Mouse (Mus musculus) limb, embryonic 11.5 days (tissue): ENCODE results near the gene Smyd1. TPM values are rescaled to one million over a fixed set of nuclear protein-coding genes. Genes with fewer than 3 reads are reported as not detected.

Experiments used
- ATAC-seq: fragments of 200-750 bp; cut with Nextera tagmentation; 2 replicates; pipeline ENCODE4 v1.8.0; 2017; ENCODE audit warnings: low read depth; ENCODE audit not compliant: insufficient number of reproducible peaks, low FRiP score, low TSS enrichment
- DNase-seq: peaks from one replicate; pipeline ENCODE4 v3.0.0-alpha.2; 2015; ENCODE audit warnings: low spot score
- H3K27ac ChIP-seq: fragments of 300-500 bp; sonication (generic); replicated peaks from 2 replicates; pipeline ENCODE4 v1.5.1; 2014; ENCODE audit warnings: low read depth, mild to moderate bottlenecking, low read length
- H3K27me3 ChIP-seq: fragments of 300-500 bp; sonication (generic); 2 replicates; pipeline ENCODE4 v1.6.1; 2014; ENCODE audit warnings: mild to moderate bottlenecking, low read length, mixed read lengths; ENCODE audit not compliant: control insufficient read depth, insufficient read depth
- H3K36me3 ChIP-seq: fragments of 300-500 bp; sonication (generic); 2 replicates; pipeline ENCODE4 v1.6.1; 2014; ENCODE audit warnings: mild to moderate bottlenecking, low read length, moderate library complexity, mixed read lengths; ENCODE audit not compliant: control insufficient read depth, insufficient read depth
- H3K4me1 ChIP-seq: fragments of 300-500 bp; sonication (generic); 2 replicates; pipeline ENCODE4 v1.6.1; 2014; ENCODE audit warnings: low read length, mixed read lengths; ENCODE audit not compliant: control insufficient read depth, insufficient read depth
- H3K4me2 ChIP-seq: fragments of 300-500 bp; sonication (generic); 2 replicates; pipeline ENCODE4 v1.6.1; 2014; ENCODE audit warnings: low read depth, mild to moderate bottlenecking, moderate library complexity; ENCODE audit not compliant: severe bottlenecking
- H3K4me3 ChIP-seq: fragments of 300-500 bp; sonication (generic); 2 replicates; pipeline ENCODE4 v1.5.1; 2014; ENCODE audit warnings: low read depth, low read length
- H3K9ac ChIP-seq: fragments of 300-500 bp; sonication (generic); 2 replicates; pipeline ENCODE4 v1.6.1; 2014; ENCODE audit warnings: mild to moderate bottlenecking, low read length
- H3K9me3 ChIP-seq: fragments of 300-500 bp; sonication (generic); 2 replicates; pipeline ENCODE4 v1.6.1; 2016; ENCODE audit warnings: low read length; ENCODE audit not compliant: control insufficient read depth
- WGBS: fragments of 180-500 bp; shearing (Covaris S2); extraction: QIAGEN DNeasy Blood & Tissue Kit; methylation state at CpG from one replicate; pipeline ENCODE4 v1.1.7; 2014; 5-methylcytosine and 5-hydroxymethylcytosine counted together
- polyA plus RNA-seq: library from polyadenylated mRNA; unstranded; fragments of >200 nt; fragmentation: Nextera tagmentation; extraction: Ambion mirVana; gene quantifications from 2 replicates; pipeline ENCODE4 v1.2.1, GENCODE M21; 2014

Gene Smyd1
- polyA plus RNA-seq, 1 experiment from 2014 or later = 3.7 TPM

DNA sequence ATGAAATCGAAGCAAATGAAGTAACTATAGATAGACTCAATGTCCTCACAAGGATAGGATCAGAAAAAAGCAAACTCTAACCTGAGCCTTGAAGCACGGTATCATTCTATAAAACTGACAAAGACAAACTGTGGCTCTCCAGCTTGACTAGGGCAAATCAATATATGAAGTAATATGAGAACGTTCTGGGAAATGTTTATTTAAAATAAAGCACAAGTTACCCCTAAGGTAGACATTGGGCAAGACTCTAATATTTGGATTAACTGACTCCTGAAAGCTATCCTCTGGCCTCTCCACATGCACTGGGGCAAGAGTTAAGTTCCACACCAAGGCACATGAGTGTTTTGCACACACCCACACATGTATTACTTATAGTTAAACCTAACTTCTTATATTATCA is 61.0 kb downstream of the Smyd1 start:
- Histone ChIP-seq H3K27ac (no peak overlapping the region), H3K4me3 (no peak overlapping the region), H3K4me1 (no peaks in the 10 kb centered on the region), H3K27me3 (no peaks in the 10 kb centered on the region), H3K9me3 (no peaks in the 10 kb centered on the region), H3K4me2 (no peak overlapping the region), H3K9ac (no peak overlapping the region), H3K36me3 (no peaks in the 10 kb centered on the region)
- 91% methylated on average over 3 of the region's 3 CpGs for WGBS
- ATAC-seq = no peak
- no peak for DNase-seq

GRCm38 (mm10) chr6:71260051-71260640 is 61.9 kb downstream of the Smyd1 start:
- 70% methylated on average over 6 of the region's 6 CpGs for WGBS
- no peak overlapping the region for H3K4me2 ChIP-seq
- no peaks in the 10 kb centered on the region for H3K27me3 ChIP-seq
- no peaks in the 10 kb centered on the region for H3K36me3 ChIP-seq
- no peak overlapping the region for H3K4me3 ChIP-seq
- H3K27ac ChIP-seq = no peak overlapping the region
- ATAC-seq (no peak), DNase-seq (no peak)
- no peaks in the 10 kb centered on the region for H3K9me3 ChIP-seq
- H3K4me1 ChIP-seq = no peaks in the 10 kb centered on the region
- no peak overlapping the region for H3K9ac ChIP-seq

GRCm38 (mm10) chr6:71259166-71259565 is 62.9 kb downstream of the Smyd1 start:
- 88% methylated on average over 4 of the region's 4 CpGs for WGBS
- Histone ChIP-seq H3K4me3 (no peak overlapping the region), H3K27me3 (no peaks in the 10 kb centered on the region), H3K4me2 (no peak overlapping the region), H3K9ac (no peak overlapping the region), H3K27ac (no peak overlapping the region), H3K9me3 (no peaks in the 10 kb centered on the region), H3K4me1 (no peaks in the 10 kb centered on the region), H3K36me3 (no peaks in the 10 kb centered on the region)
- ATAC-seq = no peak
- DNase-seq = no peak

DNA sequence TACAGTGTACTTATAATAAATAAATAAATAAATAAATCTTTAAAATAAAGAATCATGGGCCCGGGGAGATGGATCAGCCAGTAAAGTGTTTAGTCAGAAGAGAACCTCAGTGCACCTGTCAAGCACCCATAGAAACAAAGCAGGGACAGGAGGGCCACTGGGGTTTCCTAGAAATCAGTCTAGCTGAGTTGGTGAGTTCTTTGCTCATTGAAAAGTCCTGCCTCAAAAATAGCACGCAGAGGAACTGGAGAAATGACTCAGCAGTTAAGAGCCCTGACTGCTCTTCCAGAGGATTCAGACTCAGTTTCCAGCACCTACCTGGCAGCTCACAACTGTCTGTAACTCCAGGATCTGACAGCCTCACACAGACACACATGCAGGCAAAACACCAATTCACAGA is 63.5 kb downstream of the Smyd1 start:
- Histone ChIP-seq H3K27ac (no peak overlapping the region), H3K9ac (no peak overlapping the region), H3K9me3 (no peaks in the 10 kb centered on the region), H3K4me3 (no peak overlapping the region), H3K4me1 (no peaks in the 10 kb centered on the region), H3K4me2 (no peak overlapping the region), H3K36me3 (no peaks in the 10 kb centered on the region), H3K27me3 (no peaks in the 10 kb centered on the region)
- DNase-seq (no peak), ATAC-seq (no peak)
- WGBS = 87% methylated on average over 2 of the region's 2 CpGs

DNA sequence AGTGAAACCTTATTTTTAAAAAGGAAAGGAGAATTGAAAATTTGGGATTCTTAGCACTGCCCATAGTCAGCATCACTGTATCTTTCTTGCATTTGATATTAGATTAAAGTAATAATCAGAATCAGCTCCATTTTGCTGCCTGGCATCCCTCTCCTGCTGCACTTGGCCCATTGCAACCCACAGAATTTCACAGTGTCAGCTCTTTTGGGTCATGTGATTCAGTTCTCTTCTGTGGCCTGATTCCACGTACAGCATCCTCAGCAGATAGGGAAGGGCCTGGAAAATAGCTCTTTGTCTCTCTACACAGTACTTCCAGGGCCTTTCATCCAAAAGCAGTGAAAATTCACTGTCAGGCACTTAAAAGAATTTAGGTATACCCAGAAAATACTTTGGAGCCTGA is 64.7 kb downstream of the Smyd1 start:
- ATAC-seq (no peak), DNase-seq (no peak)
- Histone ChIP-seq H3K27ac (no peak overlapping the region), H3K9ac (no peak overlapping the region), H3K36me3 (no peaks in the 10 kb centered on the region), H3K4me1 (no peaks in the 10 kb centered on the region), H3K27me3 (no peaks in the 10 kb centered on the region), H3K9me3 (no peaks in the 10 kb centered on the region), H3K4me2 (no peak overlapping the region), H3K4me3 (no peak overlapping the region)
- 61% methylated on average over 1 of the region's 1 CpGs for whole genome bisulfite sequencing

DNA sequence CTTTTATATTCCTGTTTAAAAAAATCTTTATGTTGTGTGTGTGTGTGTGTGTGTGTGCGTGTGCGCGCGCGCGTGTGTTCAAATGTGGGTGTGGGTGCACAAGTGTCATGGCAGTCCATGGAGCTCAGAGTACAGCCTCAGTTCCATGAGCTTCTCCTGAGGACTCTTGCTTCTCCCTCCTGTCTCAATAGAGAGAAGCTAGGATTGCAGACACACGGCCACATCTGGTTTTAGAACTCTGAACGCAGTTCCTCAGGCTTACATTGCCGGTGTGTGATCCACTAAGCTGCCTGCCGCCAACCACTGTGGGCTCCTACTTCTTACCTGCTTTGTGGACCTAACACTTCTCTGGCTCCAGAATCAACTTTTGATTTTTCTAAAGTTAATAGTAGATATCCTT is 65.9 kb downstream of the Smyd1 start:
- Histone ChIP-seq H3K4me1 (no peaks in the 10 kb centered on the region), H3K9me3 (no peaks in the 10 kb centered on the region), H3K4me2 (no peak overlapping the region), H3K4me3 (no peak overlapping the region), H3K27me3 (no peaks in the 10 kb centered on the region), H3K27ac (no peak overlapping the region), H3K9ac (no peak overlapping the region), H3K36me3 (no peaks in the 10 kb centered on the region)
- DNase-seq = no peak
- ATAC-seq = no peak
- 90% methylated on average over 10 of the region's 10 CpGs for WGBS

GRCm38 (mm10) chr6:71254456-71254855 is 67.6 kb downstream of the Smyd1 start:
- Histone ChIP-seq H3K9ac (no peak overlapping the region), H3K36me3 (no peaks in the 10 kb centered on the region), H3K4me2 (no peak overlapping the region), H3K27me3 (no peaks in the 10 kb centered on the region), H3K27ac (no peak overlapping the region), H3K4me1 (no peaks in the 10 kb centered on the region), H3K9me3 (no peaks in the 10 kb centered on the region), H3K4me3 (no peak overlapping the region)
- 95% methylated on average over 6 of the region's 6 CpGs for WGBS
- ATAC-seq = no peak
- DNase-seq = no peak

- WGBS = 83% methylated on average over 8 of the region's 8 CpGs
- Histone ChIP-seq H3K9ac (no peak overlapping the region), H3K4me1 (no peaks in the 10 kb centered on the region), H3K9me3 (no peaks in the 10 kb centered on the region), H3K27me3 (no peaks in the 10 kb centered on the region), H3K4me2 (no peak overlapping the region), H3K4me3 (no peak overlapping the region), H3K36me3 (no peaks in the 10 kb centered on the region), H3K27ac (no peak overlapping the region)
- ATAC-seq = no peak
- DNase-seq = no peak
Measured at GRCm38 (mm10) chr6:71250951-71251350, 71.1 kb downstream of the Smyd1 start.

GRCm38 (mm10) chr6:71249615-71250014 is 72.4 kb downstream of the Smyd1 start:
- Histone ChIP-seq H3K9ac (no peak overlapping the region), H3K27me3 (no peaks in the 10 kb centered on the region), H3K27ac (no peak overlapping the region), H3K4me1 (no peaks in the 10 kb centered on the region), H3K4me3 (no peak overlapping the region), H3K36me3 (no peaks in the 10 kb centered on the region), H3K9me3 (no peaks in the 10 kb centered on the region), H3K4me2 (no peak overlapping the region)
- WGBS = 80% methylated on average over 3 of the region's 3 CpGs
- DNase-seq (no peak), ATAC-seq (no peak)
